Mouse (Mus musculus) CD4-positive helper T cell, adult 2 months (primary cell): ENCODE data around the gene Epas1.
A peak's percentile ranks its signal among the peaks of the same experiment; 100 is the strongest.

Experiments
- DNase-seq: peaks from one replicate; pipeline ENCODE4 v3.0.0-alpha.2; 2012; ENCODE audit warnings: low read depth, missing footprints, low spot score

Epas1 gene

GRCm38 (mm10) chr17:86787805-86788204 lies 34.3 kb downstream of the Epas1 start:
- DNase-seq = no peak

DNA sequence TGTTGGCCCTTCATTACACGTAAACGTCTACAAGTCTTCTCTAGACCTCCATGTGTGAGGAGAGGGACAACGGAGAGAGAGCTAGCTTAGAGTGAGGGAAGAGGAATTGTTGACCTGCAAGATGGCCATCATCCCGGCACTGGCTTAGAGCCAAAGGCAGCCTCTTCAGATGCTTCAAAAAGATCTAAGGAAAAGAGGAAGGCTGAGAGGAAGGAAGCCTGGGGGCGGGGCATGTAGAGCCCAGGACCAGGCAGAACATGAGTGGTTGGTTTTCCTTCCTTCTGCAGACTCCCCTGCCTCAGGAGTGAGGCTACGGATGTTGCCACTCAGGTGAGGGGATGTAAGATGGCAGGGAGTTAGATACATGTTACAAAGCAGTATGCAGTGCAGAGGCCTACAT lies 34.8 kb downstream of the Epas1 start:
- DNase-seq = no peak

GRCm38 (mm10) chr17:86791925-86792324 lies 38.4 kb downstream of the Epas1 start:
- no peak for DNase-seq

DNA sequence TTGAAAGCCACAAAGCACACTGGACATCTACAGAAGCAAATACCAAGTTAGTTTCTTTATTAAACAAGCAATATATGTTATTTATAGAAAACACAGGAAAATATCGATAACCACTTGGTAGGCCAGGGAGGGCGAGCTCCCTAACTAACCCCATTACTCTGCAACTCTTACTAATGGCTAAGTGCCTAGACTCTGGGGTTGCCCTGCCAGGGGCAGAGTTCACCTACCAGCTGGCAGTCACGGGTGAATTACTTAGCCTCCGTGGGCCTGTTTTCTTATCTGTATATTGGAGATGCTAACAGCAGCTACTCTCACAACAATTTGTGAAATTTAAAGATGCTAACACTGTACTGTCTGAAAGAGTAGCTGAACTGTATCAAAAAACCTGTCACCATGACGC lies 42.3 kb downstream of the Epas1 start:
- no peak for DNase-seq

- no peak for DNase-seq
These were observed 43.5 kb downstream of the Epas1 start for GRCm38 (mm10) chr17:86797031-86797430.

DNA sequence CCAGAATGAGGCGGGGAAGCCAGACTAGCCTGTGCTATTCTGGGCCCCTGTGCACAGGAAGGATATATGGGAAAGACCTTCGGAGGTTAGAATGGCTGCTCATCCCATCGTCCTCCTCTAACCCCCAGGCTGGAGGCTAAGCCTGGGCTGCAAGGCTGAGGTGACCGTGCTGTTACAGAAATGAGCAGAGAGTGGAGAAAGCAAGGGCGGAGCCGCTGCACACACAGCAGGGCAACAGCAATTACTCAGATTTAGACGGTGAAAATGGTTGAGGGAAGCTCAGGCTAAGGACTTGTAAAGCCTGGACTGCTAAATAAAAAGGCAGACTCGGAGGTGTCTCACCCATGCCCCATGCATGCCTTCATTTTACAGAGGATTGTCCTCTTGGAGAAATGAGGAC lies 45.0 kb downstream of the Epas1 start:
- no peak for DNase-seq

DNA sequence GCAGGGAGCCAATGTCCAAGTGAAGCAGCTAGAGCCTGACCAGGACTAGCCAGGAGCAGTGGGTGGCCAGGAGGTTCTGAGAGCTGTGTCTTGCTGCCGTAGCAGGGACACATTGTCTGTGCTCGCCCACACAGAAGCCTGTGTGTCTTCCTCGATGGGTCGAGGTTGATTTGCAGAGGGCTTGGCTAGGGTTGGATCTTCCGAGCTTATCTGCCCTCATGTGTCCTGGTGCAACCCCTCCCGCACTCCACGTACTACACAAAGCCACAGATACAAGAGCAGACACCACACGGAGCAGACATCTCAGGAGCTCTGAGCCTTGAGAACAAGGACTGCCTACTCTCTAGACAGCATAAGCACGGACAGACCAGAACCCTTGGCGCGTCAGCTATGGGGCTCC lies 45.5 kb downstream of the Epas1 start:
- DNase-seq = no peak

DNA sequence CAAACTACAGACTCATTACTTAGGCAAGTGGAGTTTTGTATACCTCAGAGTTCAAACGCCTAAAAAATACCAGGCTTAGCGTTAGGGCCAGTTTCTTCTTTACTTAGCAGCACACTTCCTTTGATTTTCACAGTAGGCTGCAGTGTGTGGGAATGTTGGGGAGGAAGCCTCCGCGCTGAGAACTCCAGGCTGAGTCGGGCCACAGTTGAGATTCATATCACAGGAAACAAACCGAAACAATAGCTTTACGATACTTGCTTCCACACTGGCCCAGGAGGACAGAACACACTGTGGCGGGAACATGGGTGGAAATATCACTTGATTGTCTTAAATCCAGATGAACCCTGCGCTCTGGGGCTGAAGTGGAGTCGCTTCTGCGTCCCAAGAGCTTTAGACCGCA lies 47.0 kb downstream of the Epas1 start:
- DNase-seq = no peak

GRCm38 (mm10) chr17:86801213-86801815 lies 47.8 kb downstream of the Epas1 start:
- peak; percentile 34 for DNase-seq

GRCm38 (mm10) chr17:86801876-86802275 lies 48.4 kb downstream of the Epas1 start:
- peak; percentile 73 for DNase-seq

GRCm38 (mm10) chr17:86802351-86802985 lies 49.0 kb downstream of the Epas1 start:
- DNase-seq = peak; percentile 29

GRCm38 (mm10) chr17:86803147-86803546 lies 49.6 kb downstream of the Epas1 start:
- no peak for DNase-seq

- DNase-seq = peak; percentile 21
These were observed 50.2 kb downstream of the Epas1 start for GRCm38 (mm10) chr17:86803653-86804052.

- DNase-seq = peak; percentile 41
These were observed 58.5 kb downstream of the Epas1 start for GRCm38 (mm10) chr17:86812029-86812428.

DNA sequence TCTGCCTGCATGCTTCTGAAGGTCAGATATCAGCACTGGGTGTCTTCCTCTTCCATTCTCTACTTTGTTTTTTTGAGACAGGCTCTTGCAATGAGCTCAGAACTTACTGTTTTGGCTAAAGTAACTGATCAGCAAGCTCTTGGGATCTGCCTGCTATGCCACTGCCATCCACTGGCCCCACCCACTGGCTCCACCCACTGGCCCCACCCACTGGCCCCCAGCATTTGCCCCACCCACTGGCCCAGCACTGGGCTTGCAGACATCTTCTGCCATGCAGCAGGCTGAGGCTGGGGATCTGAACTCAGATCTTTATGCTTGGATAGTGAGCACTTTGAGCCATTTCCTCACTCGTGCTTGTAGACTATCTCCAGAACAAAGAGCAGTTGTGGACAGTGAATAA lies 60.8 kb downstream of the Epas1 start:
- peak; percentile 24 for DNase-seq

GRCm38 (mm10) chr17:86815016-86815865 lies 61.7 kb downstream of the Epas1 start:
- no peak for DNase-seq

DNA sequence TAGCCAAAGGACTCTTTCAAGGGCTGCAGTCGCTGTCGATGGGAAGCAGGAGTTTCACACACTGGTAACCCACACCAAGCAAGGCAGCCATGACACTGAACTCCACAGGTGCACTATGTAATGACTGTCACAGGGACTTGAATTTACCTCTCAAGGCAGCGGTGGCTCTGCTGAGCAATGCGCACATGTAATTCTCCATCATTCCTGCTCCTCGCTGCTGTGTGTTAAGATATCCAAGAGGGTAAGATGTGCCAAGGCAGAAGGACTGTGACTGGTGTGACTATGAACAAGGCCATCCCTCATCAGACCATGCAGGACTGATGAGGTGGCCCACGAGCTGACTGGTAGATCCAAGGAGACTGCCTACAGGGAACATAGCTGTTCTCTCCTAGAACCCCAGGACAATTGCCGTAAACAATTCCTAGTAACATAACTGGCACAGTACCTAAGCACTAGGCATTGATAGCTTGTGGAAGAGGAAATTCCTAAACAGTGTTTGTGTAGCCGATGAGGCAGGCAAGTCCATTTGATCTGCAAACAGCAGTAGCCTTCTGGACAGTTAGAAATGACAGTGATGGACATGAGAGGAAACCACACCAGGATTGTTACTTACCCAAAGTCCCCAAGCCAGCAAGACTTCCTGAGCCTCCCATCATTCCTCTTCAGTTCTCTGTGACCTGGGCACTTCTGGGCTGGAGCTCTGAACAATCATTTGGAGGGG lies 68.7 kb downstream of the Epas1 start:
- no peak for DNase-seq

DNA sequence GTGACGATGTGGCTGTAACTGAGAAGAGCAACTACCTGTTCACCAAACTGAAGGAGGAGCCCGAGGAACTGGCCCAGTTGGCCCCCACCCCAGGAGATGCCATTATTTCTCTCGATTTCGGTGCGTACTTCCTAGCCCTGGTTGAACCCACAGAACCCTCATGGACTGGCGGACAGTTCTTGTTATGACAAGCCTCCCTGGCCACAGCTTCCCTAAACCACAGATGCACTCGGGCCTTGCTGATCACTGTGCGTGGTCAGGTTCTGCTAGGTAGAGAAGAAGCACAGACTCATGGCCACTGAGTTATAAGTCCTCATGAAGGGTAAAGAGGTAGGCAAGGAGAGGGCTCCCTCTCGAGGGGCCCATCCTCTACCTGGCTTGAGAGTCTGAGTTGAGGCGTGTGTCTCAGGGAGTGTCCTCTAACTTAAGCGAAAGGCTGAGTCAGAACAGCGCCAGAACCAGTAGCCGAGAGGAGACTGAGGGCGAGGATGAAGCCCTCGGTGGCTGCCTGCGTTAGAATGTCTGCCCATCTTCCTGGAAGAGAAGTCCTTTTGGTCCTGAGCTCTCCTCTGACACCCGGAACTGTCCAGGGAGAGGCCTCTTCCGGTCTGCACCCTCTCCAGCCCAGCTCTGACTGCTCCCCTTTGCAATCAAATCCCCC lies 71.1 kb downstream of the Epas1 start:
- no peak for DNase-seq

GRCm38 (mm10) chr17:86825163-86825902 lies 71.8 kb downstream of the Epas1 start:
- no peak for DNase-seq

- DNase-seq = no peak
These were observed 72.9 kb downstream of the Epas1 start for GRCm38 (mm10) chr17:86826376-86826775.
